Mouse (Mus musculus): Measurements from ENCODE around the gene Ppil3. TPM values are rescaled to one million over a fixed set of nuclear protein-coding genes. Genes with fewer than 3 reads are reported as not detected.
A peak's percentile ranks its signal among the peaks of the same experiment; 100 is the strongest.

Gene Ppil3
- polyA plus RNA-seq, 1 experiment from 2014 or later, result 28.0 TPM

DNA sequence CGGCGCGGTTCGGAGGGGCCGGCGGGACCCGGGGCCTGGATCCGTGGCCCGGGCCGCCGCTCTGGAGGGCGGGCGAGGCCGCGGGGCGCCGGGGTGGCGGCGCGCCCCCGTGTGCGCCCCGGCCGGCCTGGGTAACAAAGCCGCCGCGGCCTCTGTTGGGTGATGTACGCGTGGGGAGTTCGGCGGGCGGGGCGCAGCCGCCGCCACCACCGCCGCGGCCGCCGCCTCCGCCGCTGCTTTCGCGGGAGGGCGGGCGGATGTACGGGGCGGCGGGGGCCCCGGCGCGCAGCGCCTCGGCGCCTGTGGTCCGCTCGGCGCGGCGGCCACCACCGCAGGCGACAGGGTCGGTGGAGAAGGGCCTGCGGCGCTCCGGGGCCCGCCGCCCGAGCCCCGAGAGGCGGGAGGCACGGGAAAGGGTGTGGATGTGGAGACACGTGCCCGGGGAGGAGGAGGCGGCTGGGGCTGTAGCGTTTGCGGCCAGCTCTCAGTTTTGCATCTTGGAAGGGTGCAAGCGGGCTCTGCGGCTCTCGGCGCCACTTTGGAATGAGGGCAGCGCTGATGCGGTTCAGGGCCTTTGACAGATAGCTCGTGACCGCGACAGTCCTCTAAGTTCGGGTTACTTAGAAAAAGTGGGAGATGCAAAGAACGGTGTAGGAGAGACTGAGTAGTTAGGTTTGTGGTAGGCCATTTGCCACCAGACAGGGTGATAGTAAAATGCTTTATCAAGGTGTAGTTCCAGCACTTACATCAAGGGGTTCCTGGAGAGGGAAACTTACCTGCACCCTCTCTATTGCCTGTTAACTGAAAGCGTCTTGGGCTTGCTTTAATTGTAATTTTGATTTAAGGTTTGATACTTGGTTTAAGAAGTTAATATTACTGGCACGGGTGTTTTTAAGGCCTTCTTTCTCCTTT is 51.7 kb downstream of the Ppil3 start:
- H3K9ac ChIP-seq (ENCODE audit: low read depth, low read length), result peak overlapping the region; percentile 98
- H3K36me3 ChIP-seq (ENCODE audit: control insufficient read depth, insufficient read depth), result peaks cover 38% of the 10 kb centered on the region
- H3K4me3 ChIP-seq (ENCODE audit: low read depth, low read length), result peak overlapping the region; percentile 82
- peak overlapping the region; percentile 79 for H3K4me2 ChIP-seq (replicated peaks; ENCODE audit: low read depth)
- no peaks in the 10 kb centered on the region for H3K27me3 ChIP-seq (replicated peaks; ENCODE audit: control insufficient read depth, insufficient read depth, low read length)
- TF ChIP-seq CTCF (IDR thresholded peaks at IDR 0.05; ENCODE audit: low read depth), result peak; percentile 40; the same call in 1 of the 2 replicates
- H3K4me1 ChIP-seq (replicated peaks; ENCODE audit: control insufficient read depth, insufficient read depth, low read length), result 0 out of 2 replicates have a peak, but pooled peaks cover 5% of the 10 kb centered on the region
- ATAC-seq, result peak; percentile 46
- peak overlapping the region; percentile 98 for H3K27ac ChIP-seq (ENCODE audit: low read depth, low read length)
- no peaks in the 10 kb centered on the region for H3K9me3 ChIP-seq (ENCODE audit: control insufficient read depth)
- under 1% methylated on average over 42 of the region's 90 CpGs for WGBS

DNA sequence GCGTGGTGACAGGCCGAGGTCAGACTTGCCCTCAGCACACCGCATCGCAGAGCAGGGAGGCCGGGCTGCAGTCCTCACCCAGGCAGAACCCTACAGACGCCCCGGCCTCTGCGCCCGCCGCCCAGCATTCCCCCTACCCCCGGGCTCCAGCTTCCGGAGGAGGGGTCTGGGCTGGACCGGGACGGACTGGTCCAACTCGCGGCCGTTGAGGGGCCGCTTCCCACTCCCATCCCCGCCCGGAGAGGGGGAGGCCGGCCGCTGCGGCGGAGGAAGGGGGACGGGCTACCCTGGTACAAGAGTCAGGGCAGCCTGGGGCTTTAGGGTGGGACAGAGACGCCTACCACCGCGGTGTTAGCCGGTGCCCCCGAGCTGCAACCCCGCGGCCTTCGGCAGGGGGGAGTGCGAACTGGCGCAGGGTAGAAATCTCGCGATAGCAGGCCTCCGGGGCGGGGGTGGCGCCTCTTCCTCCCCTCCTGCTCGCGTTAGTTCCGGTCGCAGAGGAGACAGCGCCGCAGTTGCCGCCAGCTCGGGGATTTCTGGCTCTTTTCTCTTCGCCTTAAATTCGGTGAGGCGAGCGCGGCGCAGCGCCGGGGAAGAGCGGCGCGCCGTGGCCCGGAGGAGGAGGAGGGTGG is 52.5 kb downstream of the Ppil3 start, which contains the start of gene Bzw1:
Gene Bzw1, plus strand, starts transcription at position 247 of the 632 bp plus-strand sequence.
- ATAC-seq, result peak; percentile 98
- Histone ChIP-seq H3K4me3 (ENCODE audit: low read depth, low read length) (peak within 1 kb of the TSS; percentile 82), H3K4me2 (replicated peaks; ENCODE audit: low read depth) (peak within 1 kb of the TSS; percentile 79), H3K27ac (ENCODE audit: low read depth, low read length) (peak within 1 kb of the TSS; percentile 98), H3K4me1 (replicated peaks; ENCODE audit: control insufficient read depth, insufficient read depth, low read length) (0 out of 2 replicates have a peak, but pooled peaks cover 5% of the 10 kb centered on the region), H3K36me3 (ENCODE audit: control insufficient read depth, insufficient read depth) (peaks cover 30% of the 10 kb centered on the region), H3K9me3 (ENCODE audit: control insufficient read depth) (no peaks in the 10 kb centered on the region), H3K27me3 (replicated peaks; ENCODE audit: control insufficient read depth, insufficient read depth, low read length) (no peaks in the 10 kb centered on the region), H3K9ac (ENCODE audit: low read depth, low read length) (peak within 1 kb of the TSS; percentile 98)
- under 1% methylated on average over 48 of the region's 61 CpGs for WGBS
- peak; percentile 36 for TF ChIP-seq CTCF (IDR thresholded peaks at IDR 0.05; ENCODE audit: low read depth)

DNA sequence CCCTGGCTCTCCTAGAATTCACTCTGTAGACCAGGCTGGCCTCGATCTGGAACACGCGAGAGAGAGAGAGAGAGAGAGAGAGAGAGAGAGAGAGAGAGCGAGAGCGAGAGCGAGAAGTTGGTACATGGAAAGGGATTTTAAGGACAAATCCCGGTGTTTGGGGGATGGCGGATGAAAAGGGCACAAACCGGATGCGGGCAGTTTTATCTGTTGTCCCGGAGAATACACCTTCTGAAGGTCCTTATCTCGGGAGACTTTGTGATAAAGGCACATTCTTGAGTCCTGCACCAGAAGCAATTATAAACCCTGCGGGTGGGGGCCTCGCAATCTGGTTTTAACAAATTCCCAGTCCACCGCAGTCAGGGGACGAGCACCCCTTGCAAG is 53.0 kb downstream of the Ppil3 start:
- 0% methylated on average over 16 of the region's 16 CpGs for whole genome bisulfite sequencing
- ATAC-seq, result 0 out of 2 replicates have a peak, but pooled peaks have one; percentile 15
- no peaks in the 10 kb centered on the region for H3K9me3 ChIP-seq (ENCODE audit: control insufficient read depth)

GRCm38 (mm10) chr1:58391421-58392267 is 53.6 kb downstream of the Ppil3 start:
- Histone ChIP-seq H3K9ac (ENCODE audit: low read depth, low read length) (peak overlapping the region; percentile 98), H3K9me3 (ENCODE audit: control insufficient read depth) (no peaks in the 10 kb centered on the region), H3K4me2 (replicated peaks; ENCODE audit: low read depth) (peak overlapping the region; percentile 79), H3K4me1 (replicated peaks; ENCODE audit: control insufficient read depth, insufficient read depth, low read length) (0 out of 2 replicates have a peak, but pooled peaks cover 5% of the 10 kb centered on the region), H3K27me3 (replicated peaks; ENCODE audit: control insufficient read depth, insufficient read depth, low read length) (no peaks in the 10 kb centered on the region), H3K4me3 (ENCODE audit: low read depth, low read length) (peak overlapping the region; percentile 82), H3K27ac (ENCODE audit: low read depth, low read length) (peak overlapping the region; percentile 98; the same call in 1 of the 2 replicates), H3K36me3 (ENCODE audit: control insufficient read depth, insufficient read depth) (peaks cover 20% of the 10 kb centered on the region)
- WGBS, result 37% methylated on average over 19 of the region's 19 CpGs
- ATAC-seq, result no peak
- TF ChIP-seq CTCF (IDR thresholded peaks at IDR 0.05; ENCODE audit: low read depth), result no peak

More for the DNA sequence above, 53.0 kb downstream of the Ppil3 start:
- peak overlapping the region; percentile 82 for H3K4me3 ChIP-seq (ENCODE audit: low read depth, low read length)
- H3K4me1 ChIP-seq (replicated peaks; ENCODE audit: control insufficient read depth, insufficient read depth, low read length), result 0 out of 2 replicates have a peak, but pooled peaks cover 5% of the 10 kb centered on the region
- H3K36me3 ChIP-seq (ENCODE audit: control insufficient read depth, insufficient read depth), result peaks cover 25% of the 10 kb centered on the region
- TF ChIP-seq CTCF (IDR thresholded peaks at IDR 0.05; ENCODE audit: low read depth), result no peak
- no peaks in the 10 kb centered on the region for H3K27me3 ChIP-seq (replicated peaks; ENCODE audit: control insufficient read depth, insufficient read depth, low read length)
- H3K27ac ChIP-seq (ENCODE audit: low read depth, low read length), result peak overlapping the region; percentile 98
- peak overlapping the region; percentile 79 for H3K4me2 ChIP-seq (replicated peaks; ENCODE audit: low read depth)
- peak overlapping the region; percentile 98 for H3K9ac ChIP-seq (ENCODE audit: low read depth, low read length)

DNA sequence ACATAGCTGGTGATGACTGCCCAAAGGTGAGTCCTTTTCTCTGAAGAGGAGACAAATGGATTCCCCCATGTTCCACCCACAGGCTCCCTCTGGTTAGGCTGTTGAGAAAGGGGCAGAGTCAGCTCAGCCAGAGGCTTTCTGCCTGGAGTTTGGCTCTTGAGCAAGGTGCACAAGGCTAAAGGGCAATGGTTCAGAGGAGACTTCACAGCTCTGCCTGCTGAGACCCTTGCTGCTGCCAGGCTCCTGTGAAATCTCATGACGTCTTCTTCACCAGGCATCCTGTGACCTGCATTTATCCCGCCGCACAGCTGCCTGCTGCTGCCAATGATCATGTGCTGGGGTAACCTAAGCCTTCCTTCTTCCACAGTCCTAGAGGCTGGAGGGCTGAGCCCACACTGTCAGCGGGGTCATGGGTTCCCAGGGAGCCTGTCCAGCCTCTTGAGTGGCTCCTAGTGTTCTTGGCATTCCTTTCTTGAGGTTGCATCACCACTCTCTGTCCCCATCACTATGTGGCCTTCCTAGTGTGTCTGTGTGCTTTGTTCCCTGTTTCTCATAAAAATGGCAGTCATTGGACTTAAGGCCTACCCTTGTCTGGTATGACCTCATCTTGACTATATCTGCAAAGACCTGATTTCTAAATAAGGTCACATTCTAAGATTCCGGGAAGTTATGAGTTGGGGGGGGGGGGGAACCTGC is 62.6 kb downstream of the Ppil3 start:
- Histone ChIP-seq H3K9me3 (ENCODE audit: control insufficient read depth) (no peaks in the 10 kb centered on the region), H3K9ac (ENCODE audit: low read depth, low read length) (no peak overlapping the region), H3K27me3 (replicated peaks; ENCODE audit: control insufficient read depth, insufficient read depth, low read length) (no peaks in the 10 kb centered on the region), H3K36me3 (ENCODE audit: control insufficient read depth, insufficient read depth) (no peaks in the 10 kb centered on the region), H3K4me3 (ENCODE audit: low read depth, low read length) (no peak overlapping the region), H3K4me1 (replicated peaks; ENCODE audit: control insufficient read depth, insufficient read depth, low read length) (no peaks in the 10 kb centered on the region), H3K27ac (ENCODE audit: low read depth, low read length) (no peak overlapping the region), H3K4me2 (replicated peaks; ENCODE audit: low read depth) (no peak overlapping the region)
- TF ChIP-seq CTCF (IDR thresholded peaks at IDR 0.05; ENCODE audit: low read depth), result no peak
- WGBS, result 76% methylated on average over 5 of the region's 5 CpGs
- ATAC-seq, result no peak

Other genes with a start within 250 kb of the Ppil3 start
- gene Aox4, start 235.1 kb downstream of the Ppil3 start, polyA plus RNA-seq (2015; fragmentation: Nextera tagmentation; extraction: Ambion mirVana), result not detected in 2 replicates
- gene Aox2, start 167.2 kb downstream of the Ppil3 start, polyA plus RNA-seq (2015; fragmentation: Nextera tagmentation; extraction: Ambion mirVana), result 0.07 and 0.10 TPM in 2 replicates
- gene Bzw1, start 52.6 kb downstream of the Ppil3 start, polyA plus RNA-seq (2015; fragmentation: Nextera tagmentation; extraction: Ambion mirVana), result 207 and 216 TPM in 2 replicates
- 95.8 and 103 TPM in 2 replicates for gene Clk1, start 21.4 kb downstream of the Ppil3 start, polyA plus RNA-seq (2015; fragmentation: Nextera tagmentation; extraction: Ambion mirVana)
- 24.9 TPM in 2 replicates for gene Nif3l1, start 335 bp downstream of the Ppil3 start, polyA plus RNA-seq (2015; fragmentation: Nextera tagmentation; extraction: Ambion mirVana)
- gene Orc2, start 59.6 kb upstream of the Ppil3 start, polyA plus RNA-seq (2015; fragmentation: Nextera tagmentation; extraction: Ambion mirVana), result 8.1 and 9.3 TPM in 2 replicates
- gene Fam126b, start 140.8 kb upstream of the Ppil3 start, polyA plus RNA-seq (2015; fragmentation: Nextera tagmentation; extraction: Ambion mirVana), result 6.2 and 8.5 TPM in 2 replicates
- gene Ndufb3, start 140.9 kb upstream of the Ppil3 start, polyA plus RNA-seq (2015; fragmentation: Nextera tagmentation; extraction: Ambion mirVana), result 285 and 298 TPM in 2 replicates

All from intestine, postnatal 0 days (tissue).